Mouse (Mus musculus) left cerebral cortex, adult 18-20 months (tissue): ENCODE measurements at regions not wholly inside any gene's neighbourhood (a gene's known extent, or its start where the extent isn't known, plus 50 kb on each side); places are given as distances from the start of the nearest gene placed in this dataset.

Experiments
- DNase-seq, 2 experiments: peaks; one replicate each; pipeline ENCODE4 v3.0.0; 2021 to 2022; ENCODE audit warnings: low spot score in 2 of 2, mixed read lengths in 1 of 2

DNA sequence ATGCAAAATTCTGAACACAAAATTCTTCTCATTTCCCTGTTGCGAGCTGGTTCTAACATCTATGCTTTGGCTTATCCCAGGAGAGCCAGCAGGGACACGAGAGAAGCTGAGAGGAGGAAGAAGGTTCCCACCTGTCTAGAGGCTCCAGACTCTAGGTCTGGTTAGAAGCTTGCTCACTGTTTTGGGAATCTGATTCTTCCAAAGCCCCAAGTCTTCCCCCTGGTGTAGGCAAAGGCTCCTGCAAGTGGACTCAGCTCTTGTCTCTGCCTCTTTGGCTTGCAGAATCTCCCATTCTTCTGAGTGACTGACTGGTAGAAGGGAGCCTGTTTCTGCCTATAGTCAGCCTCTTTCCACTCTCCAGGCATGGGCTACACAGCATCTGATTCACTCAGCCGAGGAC, 95.8 kb downstream of the Btc start:
- DNase-seq = no peak
